Mouse (Mus musculus) forebrain, embryonic 15.5 days (tissue): ENCODE results near the gene Gm10961. TPM values are rescaled to one million over a fixed set of nuclear protein-coding genes. Genes with fewer than 3 reads are reported as not detected.
"Not testable (repeated sequence)": the region's sequence is repeated elsewhere in the genome, so short reads cannot be mapped to it uniquely, and the experiment has no call there.

Experiments used
- ATAC-seq: fragments of 200-750 bp; cut with Nextera tagmentation; replicated peaks from 2 replicates; pipeline ENCODE4 v1.8.0; 2017; ENCODE audit warnings: mild to moderate bottlenecking, moderate TSS enrichment, moderate library complexity
- H3K27ac ChIP-seq: fragments of 300-500 bp; sonication (generic); replicated peaks from 2 replicates; pipeline ENCODE4 v1.5.1; 2015; ENCODE audit warnings: mild to moderate bottlenecking, inconsistent platforms
- H3K27me3 ChIP-seq: fragments of 300-500 bp; sonication (generic); 2 replicates; pipeline ENCODE4 v1.6.1; 2015; ENCODE audit warnings: inconsistent platforms
- H3K36me3 ChIP-seq: fragments of 300-500 bp; sonication (generic); 2 replicates; pipeline ENCODE4 v1.6.1; 2015; ENCODE audit warnings: mild to moderate bottlenecking, inconsistent platforms
- H3K4me1 ChIP-seq: fragments of 300-500 bp; sonication (generic); 2 replicates; pipeline ENCODE4 v1.6.1; 2015; ENCODE audit warnings: inconsistent platforms
- H3K4me2 ChIP-seq: fragments of 300-500 bp; sonication (generic); replicated peaks from 2 replicates; pipeline ENCODE4 v1.6.1; 2015; ENCODE audit warnings: mild to moderate bottlenecking, inconsistent platforms
- H3K4me3 ChIP-seq: fragments of 300-500 bp; sonication (generic); 2 replicates; pipeline ENCODE4 v1.5.1; 2015; ENCODE audit warnings: mild to moderate bottlenecking, inconsistent platforms
- H3K9ac ChIP-seq: fragments of 300-500 bp; sonication (generic); replicated peaks from 2 replicates; pipeline ENCODE4 v1.6.1; 2015; ENCODE audit warnings: mild to moderate bottlenecking, inconsistent platforms
- H3K9me3 ChIP-seq: fragments of 300-500 bp; sonication (generic); 2 replicates; pipeline ENCODE4 v1.6.1; 2016; ENCODE audit warnings: inconsistent platforms
- WGBS: fragments of 180-500 bp; shearing (Covaris S2); methylation state at CpG from one replicate; pipeline ENCODE4 v1.1.7; 2015; ENCODE audit warnings: mixed read lengths; 5-methylcytosine and 5-hydroxymethylcytosine counted together
- polyA plus RNA-seq: library from polyadenylated mRNA; unstranded; fragments of >200 nt; fragmentation: Nextera tagmentation; extraction: Ambion mirVana; gene quantifications from 2 replicates; pipeline ENCODE4 v1.2.1, GENCODE M21; 2015

The Gm10961 gene
- polyA plus RNA-seq, 1 experiment from 2014 or later, result not detected

DNA sequence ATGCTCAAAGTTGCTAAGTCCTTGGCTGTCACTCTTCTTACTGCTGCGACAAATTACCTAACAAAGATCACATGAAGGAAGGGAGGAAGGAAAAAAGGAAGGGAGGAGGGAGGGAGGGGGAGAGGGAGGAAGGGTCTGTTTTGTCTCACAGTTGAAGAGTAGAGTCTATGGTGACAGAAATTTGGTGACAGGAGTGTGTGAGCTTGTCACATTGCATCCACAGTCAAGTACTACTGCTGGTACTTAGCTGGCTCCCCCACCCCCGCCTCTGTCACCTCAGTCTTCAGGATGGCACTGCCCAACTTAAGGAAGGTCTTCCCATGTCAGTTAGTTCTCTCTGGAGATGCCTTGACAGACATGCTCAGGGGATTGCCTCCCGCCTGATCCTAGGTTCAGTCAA, 5.1 kb downstream of the Gm10961 start:
- ATAC-seq, result no peak
- WGBS, result 73% methylated on average over 3 of the region's 3 CpGs

DNA sequence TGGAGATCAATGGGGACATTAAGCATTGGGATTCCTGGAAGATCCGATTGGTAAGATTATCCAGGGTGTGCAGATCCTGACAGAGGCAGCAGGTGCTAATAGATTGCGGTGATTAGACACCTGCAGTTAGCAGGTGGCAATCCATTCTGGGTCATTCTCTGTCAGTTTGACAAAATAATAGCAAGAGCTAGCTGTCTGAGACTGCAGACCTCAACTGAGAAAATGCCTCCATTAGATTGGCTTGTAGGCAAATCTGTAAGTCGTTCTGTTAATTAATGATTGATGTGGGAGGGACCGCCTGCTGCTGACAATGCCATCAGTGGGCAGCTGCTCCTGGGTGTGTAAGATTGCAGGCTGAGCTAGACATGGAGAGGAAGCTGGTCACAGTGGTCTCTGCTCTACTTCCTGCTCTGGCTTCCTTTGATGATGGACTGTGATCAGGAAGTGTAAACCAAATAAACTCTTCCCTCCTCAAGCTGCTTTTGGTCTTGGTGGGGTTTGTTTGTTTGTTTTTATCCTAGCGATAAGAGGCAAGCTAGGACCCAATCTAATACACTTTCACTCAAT, 6.6 kb downstream of the Gm10961 start:
- no peaks in the 10 kb centered on the region for H3K9me3 ChIP-seq
- no peak for ATAC-seq
- no peaks in the 10 kb centered on the region for H3K27me3 ChIP-seq
- no peak overlapping the region for H3K9ac ChIP-seq
- H3K4me2 ChIP-seq, result no peak overlapping the region
- no peaks in the 10 kb centered on the region for H3K4me1 ChIP-seq
- WGBS, result 60% methylated on average over 5 of the region's 5 CpGs
- H3K4me3 ChIP-seq, result no peak overlapping the region
- no peak overlapping the region for H3K27ac ChIP-seq
- no peaks in the 10 kb centered on the region for H3K36me3 ChIP-seq

More for the DNA sequence above, 5.1 kb downstream of the Gm10961 start:
- Histone ChIP-seq H3K4me1 (peaks cover 6% of the 10 kb centered on the region), H3K4me3 (no peak overlapping the region), H3K9me3 (no peaks in the 10 kb centered on the region), H3K27ac (no peak overlapping the region), H3K9ac (no peak overlapping the region), H3K4me2 (no peak overlapping the region), H3K27me3 (no peaks in the 10 kb centered on the region), H3K36me3 (no peaks in the 10 kb centered on the region)

DNA sequence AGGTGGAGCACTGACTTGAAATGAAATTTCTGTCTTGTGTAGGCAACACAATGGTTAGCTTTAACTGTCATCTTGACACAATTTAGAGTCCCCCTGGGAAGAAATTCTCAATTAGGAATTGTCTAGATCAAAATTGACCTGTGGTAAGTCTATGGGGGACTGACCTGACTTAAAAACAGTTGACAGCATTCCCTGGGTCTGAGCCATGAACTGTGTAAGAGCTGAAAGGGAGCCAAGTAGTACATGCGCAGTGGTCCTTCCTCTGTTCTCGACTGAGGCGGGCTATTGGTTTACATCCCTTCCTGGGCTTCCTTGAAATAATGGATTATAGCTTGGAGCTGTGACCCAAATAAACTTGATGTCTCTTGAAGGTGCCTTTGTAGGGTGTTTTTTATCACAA, 15.8 kb downstream of the Gm10961 start:
- Histone ChIP-seq H3K4me2 (no peak overlapping the region), H3K27me3 (no peaks in the 10 kb centered on the region), H3K27ac (no peak overlapping the region), H3K36me3 (no peaks in the 10 kb centered on the region), H3K9ac (no peak overlapping the region), H3K4me3 (no peak overlapping the region), H3K4me1 (no peaks in the 10 kb centered on the region), H3K9me3 (no peaks in the 10 kb centered on the region)
- WGBS, result 90% methylated on average over 3 of the region's 3 CpGs
- ATAC-seq, result no peak

DNA sequence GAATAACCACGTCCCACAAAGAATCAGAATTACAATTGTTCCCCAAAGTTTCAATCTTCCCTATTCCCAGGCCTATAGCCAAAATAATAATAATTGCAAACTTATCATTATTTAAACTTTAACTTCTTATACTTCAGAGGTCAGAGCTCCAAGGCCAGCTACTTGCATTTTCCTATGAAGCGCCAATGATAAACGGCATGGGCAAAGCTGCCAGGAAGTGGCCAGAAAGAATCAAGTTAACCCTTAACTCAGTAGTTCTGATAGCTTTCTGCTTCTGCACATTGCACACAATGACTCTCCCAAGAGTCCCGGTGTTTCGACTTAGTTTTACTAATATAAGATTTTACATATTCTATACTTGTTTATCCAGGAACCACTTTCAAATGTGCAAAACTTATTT, 19.2 kb downstream of the Gm10961 start:
- H3K4me2 ChIP-seq, H3K36me3 ChIP-seq, H3K4me1 ChIP-seq, ATAC-seq, H3K27ac ChIP-seq, H3K4me3 ChIP-seq, H3K27me3 ChIP-seq, H3K9me3 ChIP-seq, H3K9ac ChIP-seq: not testable (repeated sequence)
- WGBS, result 76% methylated on average over 5 of the region's 5 CpGs

DNA sequence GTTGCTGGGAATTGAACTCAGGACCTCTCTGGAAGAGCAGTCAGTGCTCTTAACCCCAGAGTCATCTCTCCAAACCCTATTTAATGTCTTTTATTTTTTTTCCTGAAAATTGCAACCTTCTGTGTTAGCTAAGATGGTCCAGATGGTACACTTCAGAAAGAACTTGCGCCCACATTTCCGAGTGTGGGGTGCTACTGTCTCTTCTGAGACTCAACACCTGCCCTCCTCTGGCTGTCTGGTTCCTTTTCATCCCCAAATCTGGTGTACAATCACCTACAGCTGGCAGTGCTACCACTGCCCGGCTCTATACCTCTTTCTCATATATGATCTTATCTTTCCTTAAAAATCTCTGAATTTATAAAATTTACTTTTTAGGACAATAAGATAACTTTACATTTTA, 21.8 kb downstream of the Gm10961 start:
- H3K9me3 ChIP-seq, result no peaks in the 10 kb centered on the region
- WGBS, result 92% methylated on average over 3 of the region's 3 CpGs
- no peak overlapping the region for H3K27ac ChIP-seq
- H3K4me1 ChIP-seq, result no peaks in the 10 kb centered on the region
- no peak for ATAC-seq
- no peak overlapping the region for H3K4me2 ChIP-seq
- no peak overlapping the region for H3K4me3 ChIP-seq
- no peak overlapping the region for H3K9ac ChIP-seq
- no peaks in the 10 kb centered on the region for H3K27me3 ChIP-seq
- H3K36me3 ChIP-seq, result no peaks in the 10 kb centered on the region

DNA sequence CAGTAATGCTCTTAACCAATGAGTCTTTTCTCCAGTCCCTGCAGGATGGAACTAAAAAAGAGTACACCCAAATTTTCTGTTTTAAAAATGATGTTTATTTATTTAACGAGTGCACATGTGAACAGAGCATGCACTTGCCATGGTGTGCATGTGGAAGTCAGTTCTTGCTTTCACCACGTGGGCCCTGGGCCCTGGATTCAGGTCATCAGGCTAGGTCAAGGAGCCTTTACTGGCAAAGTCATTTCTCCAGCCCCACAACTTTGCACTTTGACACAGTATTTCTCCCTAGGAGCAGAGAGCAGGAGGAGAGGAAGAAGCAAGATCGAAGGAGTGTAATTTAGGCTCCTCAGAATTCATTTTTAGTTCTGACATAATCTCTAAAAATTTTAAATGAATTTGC, 23.7 kb downstream of the Gm10961 start:
- no peak overlapping the region for H3K4me2 ChIP-seq
- no peak for ATAC-seq
- 83% methylated on average over 3 of the region's 3 CpGs for WGBS
- no peaks in the 10 kb centered on the region for H3K27me3 ChIP-seq
- H3K27ac ChIP-seq, result no peak overlapping the region
- H3K9ac ChIP-seq, result no peak overlapping the region
- H3K4me1 ChIP-seq, result no peaks in the 10 kb centered on the region
- no peaks in the 10 kb centered on the region for H3K9me3 ChIP-seq
- H3K4me3 ChIP-seq, result no peak overlapping the region
- H3K36me3 ChIP-seq, result peaks cover 11% of the 10 kb centered on the region

DNA sequence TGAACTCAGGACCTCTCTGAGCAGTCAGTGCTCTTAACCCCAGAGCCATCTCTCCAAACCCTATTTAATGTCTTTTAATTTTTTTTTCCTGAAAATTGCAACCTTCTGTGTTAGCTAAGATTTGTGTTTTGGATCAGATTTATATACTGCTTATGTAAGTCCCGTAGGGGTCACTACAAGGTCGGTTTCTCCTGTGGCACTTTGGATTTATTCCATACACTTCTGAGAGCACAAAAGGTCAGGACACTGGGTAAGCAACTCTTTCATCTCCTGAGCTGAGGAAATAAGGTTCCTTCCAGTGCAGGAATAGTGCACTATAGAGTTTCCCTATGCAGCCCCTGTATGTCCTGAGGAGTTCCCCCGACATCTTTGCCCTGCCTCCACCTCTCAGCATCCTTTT, 24.4 kb downstream of the Gm10961 start:
- 90% methylated on average over 3 of the region's 3 CpGs for WGBS
- Histone ChIP-seq H3K4me3 (no peak overlapping the region), H3K4me1 (no peaks in the 10 kb centered on the region), H3K27me3 (no peaks in the 10 kb centered on the region), H3K27ac (no peak overlapping the region), H3K36me3 (peaks cover 17% of the 10 kb centered on the region), H3K4me2 (no peak overlapping the region), H3K9me3 (no peaks in the 10 kb centered on the region), H3K9ac (no peak overlapping the region)
- no peak for ATAC-seq

DNA sequence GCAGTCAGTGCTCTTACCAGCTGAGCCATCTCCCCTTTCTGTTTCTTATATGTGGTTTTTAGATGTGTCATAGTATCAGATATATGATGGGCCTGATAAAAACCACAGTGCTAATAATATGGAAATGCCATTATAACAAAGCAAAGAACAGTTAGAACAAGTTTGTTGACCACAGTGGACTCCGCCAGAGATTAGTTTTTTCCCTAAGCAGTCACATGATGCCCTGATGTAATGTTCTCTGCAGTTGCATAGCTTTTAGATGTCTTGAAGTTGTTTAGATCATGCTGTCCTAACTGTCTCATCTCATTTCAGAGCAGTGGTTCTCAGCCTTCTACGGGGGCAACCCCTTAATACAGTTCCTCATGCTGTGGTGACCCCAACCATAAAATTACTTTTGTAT, 25.0 kb downstream of the Gm10961 start:
- 0 out of 2 replicates have a peak, but pooled peaks have one; percentile 6 for ATAC-seq
- Histone ChIP-seq H3K36me3 (peaks cover 24% of the 10 kb centered on the region), H3K27ac (no peak overlapping the region), H3K9ac (no peak overlapping the region), H3K4me3 (no peak overlapping the region), H3K9me3 (no peaks in the 10 kb centered on the region), H3K4me1 (no peaks in the 10 kb centered on the region), H3K27me3 (no peaks in the 10 kb centered on the region), H3K4me2 (no peak overlapping the region)
- WGBS, result 95% methylated on average over 2 of the region's 2 CpGs

DNA sequence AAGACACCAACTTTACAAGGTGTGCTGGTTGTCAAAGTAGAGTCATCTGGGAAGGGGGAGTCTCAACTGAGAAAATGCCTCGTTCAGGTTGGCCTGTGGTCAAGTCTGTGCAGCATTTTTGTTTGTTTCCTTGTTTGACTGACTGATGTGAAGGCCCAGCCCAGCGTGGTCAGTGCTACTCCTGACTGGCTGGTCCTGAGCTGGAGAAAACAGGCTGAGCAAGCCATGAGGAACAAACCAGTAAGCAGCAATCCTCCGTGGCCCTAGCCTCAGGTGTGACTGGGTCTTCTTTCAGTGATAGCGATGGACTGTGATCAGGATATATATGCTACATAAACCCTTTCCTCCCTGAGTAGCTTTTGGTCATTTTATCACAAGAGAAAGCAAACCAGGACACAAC, 25.8 kb downstream of the Gm10961 start:
- H3K27me3 ChIP-seq, result no peaks in the 10 kb centered on the region
- no peak overlapping the region for H3K4me3 ChIP-seq
- ATAC-seq, result no peak
- no peak overlapping the region for H3K4me2 ChIP-seq
- H3K9ac ChIP-seq, result no peak overlapping the region
- peaks cover 29% of the 10 kb centered on the region for H3K36me3 ChIP-seq
- H3K27ac ChIP-seq, result no peak overlapping the region
- no peaks in the 10 kb centered on the region for H3K4me1 ChIP-seq
- no peaks in the 10 kb centered on the region for H3K9me3 ChIP-seq
- WGBS, result 77% methylated on average over 4 of the region's 4 CpGs

DNA sequence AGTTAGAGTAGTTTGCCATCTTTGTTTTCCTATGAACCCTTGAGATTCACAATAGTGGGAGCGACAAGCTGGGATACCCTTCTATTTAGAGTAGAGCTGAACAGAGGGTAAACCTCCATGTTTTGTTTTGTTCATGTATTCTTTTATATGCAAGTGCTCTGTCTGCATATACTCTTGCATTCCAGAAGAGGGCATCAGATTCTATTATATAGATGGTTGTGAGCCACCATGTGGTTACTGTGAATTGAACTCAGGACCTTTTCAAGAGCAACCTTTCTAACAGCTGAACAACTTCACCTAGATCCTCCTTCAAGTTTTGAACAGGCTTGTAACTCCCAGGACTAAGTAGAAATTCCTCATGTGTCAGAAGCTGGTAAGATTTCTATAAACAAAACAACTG, 27.9 kb downstream of the Gm10961 start:
- Histone ChIP-seq H3K4me1 (no peaks in the 10 kb centered on the region), H3K9me3 (no peaks in the 10 kb centered on the region)
- WGBS, result 88% methylated on average over 1 of the region's 1 CpGs

DNA sequence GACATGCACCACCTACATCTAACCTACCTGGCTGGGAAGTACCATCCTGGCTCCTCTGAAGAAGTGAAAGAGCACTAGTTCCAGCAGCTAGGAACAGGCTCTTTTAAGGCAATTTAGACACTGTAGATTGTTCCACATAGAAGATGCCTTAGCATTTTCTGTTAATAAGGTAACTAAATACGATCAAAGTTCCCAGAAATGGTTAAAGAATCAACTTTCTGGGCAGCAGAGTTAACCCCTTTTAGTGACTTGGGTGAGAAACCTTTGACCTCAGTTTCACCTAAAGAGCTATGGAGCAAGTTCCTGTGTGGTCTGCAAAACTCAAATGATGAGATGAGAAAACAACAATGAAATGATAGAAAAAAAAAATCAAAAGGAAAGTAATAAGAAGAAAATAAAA, 33.5 kb downstream of the Gm10961 start:
- WGBS, result 100% methylated on average over 1 of the region's 1 CpGs
- ATAC-seq, result no peak
- Histone ChIP-seq H3K36me3 (peaks cover 94% of the 10 kb centered on the region), H3K27me3 (no peaks in the 10 kb centered on the region), H3K4me3 (no peak overlapping the region), H3K4me1 (no peaks in the 10 kb centered on the region), H3K27ac (no peak overlapping the region), H3K9ac (no peak overlapping the region), H3K9me3 (no peaks in the 10 kb centered on the region), H3K4me2 (no peak overlapping the region)

More for the DNA sequence above, 27.9 kb downstream of the Gm10961 start:
- ATAC-seq, result no peak
- Histone ChIP-seq H3K27ac (no peak overlapping the region), H3K4me2 (no peak overlapping the region), H3K27me3 (no peaks in the 10 kb centered on the region), H3K9ac (no peak overlapping the region), H3K36me3 (peaks cover 46% of the 10 kb centered on the region), H3K4me3 (no peak overlapping the region)

DNA sequence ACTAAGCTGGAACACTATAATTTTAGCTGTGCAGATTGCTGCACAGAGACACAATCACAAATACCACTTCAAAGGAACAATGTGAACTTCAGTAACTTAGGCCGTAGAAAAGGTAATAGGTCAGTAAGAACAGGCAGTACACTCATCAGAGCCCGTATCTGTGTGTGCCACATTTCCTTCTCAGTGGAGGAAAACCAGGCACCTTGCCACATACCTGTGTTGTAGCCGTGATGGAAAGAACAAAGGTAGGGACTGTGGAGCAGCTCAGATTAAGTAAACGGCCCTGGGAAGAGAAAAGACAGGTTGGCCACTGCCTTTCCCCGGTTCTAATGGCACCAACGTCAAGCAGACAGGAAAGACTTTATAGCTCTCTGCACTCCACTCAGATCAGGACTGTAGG, 36.3 kb downstream of the Gm10961 start:
- Histone ChIP-seq H3K4me2 (no peak overlapping the region), H3K9me3 (no peaks in the 10 kb centered on the region), H3K4me3 (no peak overlapping the region), H3K4me1 (no peaks in the 10 kb centered on the region), H3K9ac (no peak overlapping the region), H3K36me3 (peaks cover 91% of the 10 kb centered on the region), H3K27ac (no peak overlapping the region), H3K27me3 (no peaks in the 10 kb centered on the region)
- WGBS, result 90% methylated on average over 6 of the region's 6 CpGs
- no peak for ATAC-seq

DNA sequence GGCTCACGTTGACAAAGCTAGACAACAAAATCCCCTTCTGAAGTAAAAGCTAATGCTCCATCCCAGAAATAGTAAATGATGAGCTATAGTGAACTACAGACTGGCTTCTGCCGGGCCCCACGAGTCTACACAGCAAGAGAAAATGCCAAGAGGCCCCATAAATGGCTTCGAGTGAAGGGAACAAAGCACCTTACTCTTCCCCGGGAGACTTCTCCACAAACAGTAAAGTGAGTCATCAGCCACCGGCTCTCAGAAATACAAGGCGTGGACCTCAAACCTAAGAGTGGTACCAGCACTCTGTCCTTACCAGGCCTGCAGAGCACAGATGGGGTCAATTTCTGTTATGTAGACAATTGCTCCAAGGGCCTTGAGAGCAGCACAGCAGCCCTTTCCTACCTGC, 37.7 kb downstream of the Gm10961 start:
- no peaks in the 10 kb centered on the region for H3K4me1 ChIP-seq
- H3K27ac ChIP-seq, result no peak overlapping the region
- no peak for ATAC-seq
- H3K4me3 ChIP-seq, result no peak overlapping the region
- H3K27me3 ChIP-seq, result no peaks in the 10 kb centered on the region
- H3K9me3 ChIP-seq, result no peaks in the 10 kb centered on the region
- peaks cover 88% of the 10 kb centered on the region for H3K36me3 ChIP-seq
- 94% methylated on average over 7 of the region's 7 CpGs for WGBS
- H3K4me2 ChIP-seq, result no peak overlapping the region
- H3K9ac ChIP-seq, result no peak overlapping the region
